Comparison of ENCODE assay signal across 24 mouse cellular contexts in genomic region chr17:10240081-10240480, GRCm38 (mm10).
DNase-seq lines count a peak whose midpoint lies in the region; ATAC-seq and TF ChIP-seq lines count a peak whose summit lies in the region.
"Had no signal": no experiment of that assay in that cellular context is flagged by ENCODE, and none has a peak within 500 bp of the region (broad histone marks: within the 10 kb centered on the region; RNA-seq: fewer than 3 reads in every experiment).

No protein-coding gene starts in this region.

- no peak for TF ChIP-seq CTCF in kidney, adult 2 months (conservative IDR thresholded peaks at IDR 0.05; ENCODE audit: insufficient read depth, insufficient read length, low read depth, low read length)

- no peak overlapping the region for H3K9ac ChIP-seq in heart, embryonic 12.5 days
- H3K9ac ChIP-seq in heart, embryonic 11.5 days (ENCODE audit: low read depth, low read length) = no peak overlapping the region
- no peak overlapping the region for H3K9ac ChIP-seq in lung, embryonic 16.5 days (ENCODE audit: low read length)
- H3K9ac ChIP-seq: forebrain, embryonic 13.5 days; hindbrain, embryonic 14.5 days had no signal

- peak overlapping the region; percentile 27; the same call in 1 of the 2 replicates for H3K27ac ChIP-seq in heart, embryonic 12.5 days (ENCODE audit: poor library complexity, severe bottlenecking)
- no peak overlapping the region for H3K27ac ChIP-seq in heart, embryonic 11.5 days (ENCODE audit: low read depth, low read length)
- no peak overlapping the region for H3K27ac ChIP-seq in kidney, adult 2 months (ENCODE audit: insufficient read depth, low read depth, low read length)
- H3K27ac ChIP-seq in lung, embryonic 16.5 days (ENCODE audit: low read length) = no peak overlapping the region
- H3K27ac ChIP-seq: forebrain, embryonic 10.5 days; forebrain, embryonic 13.5 days; hindbrain, embryonic 14.5 days; hindbrain, postnatal 0 days had no signal

- DNase-seq in kidney, postnatal 10 days = peak; percentile 29
- DNase-seq in kidney, adult 2 months = no peak
- no peak for DNase-seq in lung, postnatal 10 days
- DNase-seq: adrenal gland, postnatal 10 days; adrenal gland, postnatal 36 days; B cell, adult 2 months; cerebellum, adult 18-20 months; cerebellum, adult 9-10 months; cerebellum, postnatal 14 days; gastrocnemius, postnatal 10 days; gastrocnemius, postnatal 36 days; heart, postnatal 10 days; heart, postnatal 4 days had no signal

- whole genome bisulfite sequencing in heart, embryonic 12.5 days = 73% methylated on average over 1 of the region's 1 CpGs
- 73% methylated on average over 1 of the region's 1 CpGs for WGBS in heart, embryonic 11.5 days (ENCODE audit: insufficient replicate concordance)
- WGBS in kidney, adult 2 months = 69% methylated on average over 1 of the region's 1 CpGs
- 67% methylated on average over 1 of the region's 1 CpGs for WGBS in lung, embryonic 16.5 days

- H3K27me3 ChIP-seq in heart, embryonic 12.5 days (replicated peaks) = no peaks in the 10 kb centered on the region
- no peaks in the 10 kb centered on the region for H3K27me3 ChIP-seq in heart, embryonic 11.5 days (ENCODE audit: control insufficient read depth, insufficient read depth, low read length)
- no peaks in the 10 kb centered on the region for H3K27me3 ChIP-seq in kidney, adult 2 months (replicated peaks; ENCODE audit: control insufficient read depth, insufficient read depth, low read length)
- H3K27me3 ChIP-seq in lung, embryonic 16.5 days (ENCODE audit: control insufficient read depth, insufficient read depth, low read depth, low read length) = no peaks in the 10 kb centered on the region
- H3K27me3 ChIP-seq: CH12.LX; forebrain, embryonic 13.5 days; Patski had no signal

- no peak overlapping the region for H3K4me3 ChIP-seq in heart, embryonic 12.5 days
- no peak overlapping the region for H3K4me3 ChIP-seq in heart, embryonic 11.5 days (ENCODE audit: low read depth, low read length)
- H3K4me3 ChIP-seq in kidney, adult 2 months (ENCODE audit: insufficient read depth, low read depth, low read length) = no peak overlapping the region
- H3K4me3 ChIP-seq in lung, embryonic 16.5 days (ENCODE audit: low read length) = no peak overlapping the region
- H3K4me3 ChIP-seq: forebrain, embryonic 10.5 days; forebrain, embryonic 13.5 days had no signal

- H3K9me3 ChIP-seq in heart, embryonic 12.5 days (replicated peaks) = no peaks in the 10 kb centered on the region
- no peaks in the 10 kb centered on the region for H3K9me3 ChIP-seq in heart, embryonic 11.5 days (replicated peaks; ENCODE audit: control insufficient read depth, low read length)
- no peaks in the 10 kb centered on the region for H3K9me3 ChIP-seq in lung, embryonic 16.5 days (ENCODE audit: control insufficient read depth, low read length)
- H3K9me3 ChIP-seq: forebrain, embryonic 10.5 days; forebrain, embryonic 13.5 days; G1E had no signal

- peaks cover 7% of the 10 kb centered on the region; the same call in 1 of the 2 replicates for H3K36me3 ChIP-seq in heart, embryonic 12.5 days
- no peaks in the 10 kb centered on the region for H3K36me3 ChIP-seq in heart, embryonic 11.5 days (ENCODE audit: control insufficient read depth, insufficient read depth, low read length)
- no peaks in the 10 kb centered on the region for H3K36me3 ChIP-seq in kidney, adult 2 months (ENCODE audit: control insufficient read depth, insufficient read depth, low read length)
- H3K36me3 ChIP-seq in lung, embryonic 16.5 days (ENCODE audit: control insufficient read depth, insufficient read depth, low read length) = peaks cover 7% of the 10 kb centered on the region; the same call in 1 of the 2 replicates

- H3K4me2 ChIP-seq in heart, embryonic 12.5 days = no peak overlapping the region
- no peak overlapping the region for H3K4me2 ChIP-seq in heart, embryonic 11.5 days
- no peak overlapping the region for H3K4me2 ChIP-seq in lung, embryonic 16.5 days (ENCODE audit: low read depth, low read length)
- H3K4me2 ChIP-seq: forebrain, embryonic 13.5 days; hindbrain, embryonic 14.5 days had no signal

- H3K4me1 ChIP-seq in heart, embryonic 12.5 days (replicated peaks) = peaks cover 18% of the 10 kb centered on the region
- peaks cover 3% of the 10 kb centered on the region; the same call in 1 of the 2 replicates for H3K4me1 ChIP-seq in heart, embryonic 11.5 days (ENCODE audit: control insufficient read depth, insufficient read depth, low read length)
- H3K4me1 ChIP-seq in kidney, adult 2 months (ENCODE audit: control insufficient read depth, insufficient read depth, low read length) = 0 out of 2 replicates have a peak, but pooled peaks cover under 1% of the 10 kb centered on the region
- no peaks in the 10 kb centered on the region for H3K4me1 ChIP-seq in lung, embryonic 16.5 days (replicated peaks; ENCODE audit: control insufficient read depth, insufficient read depth, low read length)

- no peak for TF ChIP-seq POLR2A in kidney, adult 2 months (IDR thresholded peaks at IDR 0.05; ENCODE audit: low read depth, low read length)

- ATAC-seq in heart, embryonic 12.5 days (ENCODE audit: insufficient number of reproducible peaks, low FRiP score) = no peak
- ATAC-seq in heart, embryonic 11.5 days (replicated peaks; ENCODE audit: insufficient number of reproducible peaks, low FRiP score, low TSS enrichment) = no peak
- ATAC-seq in lung, embryonic 16.5 days (ENCODE audit: low read depth) = peak; percentile 52; the same call in 1 of the 2 replicates
- ATAC-seq: forebrain, embryonic 13.5 days; forebrain, embryonic 16.5 days; hindbrain, postnatal 0 days; Patski had no signal
